Mouse (Mus musculus) hindbrain, embryonic 16.5 days (tissue): ENCODE data around the gene Tmem63a. TPM values are rescaled to one million over a fixed set of nuclear protein-coding genes. Genes with fewer than 3 reads are reported as not detected.
"Not testable (repeated sequence)": the region's sequence is repeated elsewhere in the genome, so short reads cannot be mapped to it uniquely, and the experiment has no call there.

ENCODE experiments used
- ATAC-seq: fragments of 200-750 bp; cut with Nextera tagmentation; 2 replicates; pipeline ENCODE4 v1.8.0; 2017; ENCODE audit warnings: moderate TSS enrichment, moderate library complexity
- H3K27ac ChIP-seq: fragments of 300-500 bp; sonication (generic); 2 replicates; pipeline ENCODE4 v1.5.1; 2014; ENCODE audit warnings: low read depth, mild to moderate bottlenecking, control low read depth, low read length, moderate library complexity
- H3K27me3 ChIP-seq: fragments of 300-500 bp; sonication (generic); replicated peaks from 2 replicates; pipeline ENCODE4 v1.6.1; 2014; ENCODE audit warnings: low read length; ENCODE audit not compliant: control insufficient read depth, insufficient read depth
- H3K36me3 ChIP-seq: fragments of 300-500 bp; sonication (generic); 2 replicates; pipeline ENCODE4 v1.6.1; 2014; ENCODE audit warnings: mild to moderate bottlenecking, low read length, moderate library complexity, mixed read lengths; ENCODE audit not compliant: control insufficient read depth, insufficient read depth
- H3K4me1 ChIP-seq: fragments of 300-500 bp; sonication (generic); 2 replicates; pipeline ENCODE4 v1.6.1; 2014; ENCODE audit warnings: low read depth, low read length; ENCODE audit not compliant: control insufficient read depth, insufficient read depth
- H3K4me2 ChIP-seq: fragments of 300-500 bp; sonication (generic); 2 replicates; pipeline ENCODE4 v1.6.1; 2014; ENCODE audit warnings: mild to moderate bottlenecking, low read length, control low read depth, moderate library complexity
- H3K4me3 ChIP-seq: fragments of 300-500 bp; sonication (generic); 2 replicates; pipeline ENCODE4 v1.5.1; 2014; ENCODE audit warnings: mild to moderate bottlenecking, low read length, control low read depth, moderate library complexity
- H3K9ac ChIP-seq: fragments of 300-500 bp; sonication (generic); 2 replicates; pipeline ENCODE4 v1.6.1; 2014; ENCODE audit warnings: low read depth, mild to moderate bottlenecking, control low read depth, low read length, moderate library complexity
- H3K9me3 ChIP-seq: fragments of 300-500 bp; sonication (generic); 2 replicates; pipeline ENCODE4 v1.6.1; 2014; ENCODE audit warnings: mild to moderate bottlenecking, low read length, moderate library complexity; ENCODE audit not compliant: control insufficient read depth
- WGBS: fragments of 180-500 bp; shearing (Covaris S2); extraction: QIAGEN DNeasy Blood & Tissue Kit; methylation state at CpG from one replicate; pipeline ENCODE4 v1.1.7; 2014; 5-methylcytosine and 5-hydroxymethylcytosine counted together
- polyA plus RNA-seq: library from polyadenylated mRNA; unstranded; fragments of >200 nt; fragmentation: Nextera tagmentation; extraction: Ambion mirVana; gene quantifications from 2 replicates; pipeline ENCODE4 v1.2.1, GENCODE M21; 2015

The Tmem63a gene
- 2.1 and 2.6 TPM in 2 replicates for polyA plus RNA-seq

DNA sequence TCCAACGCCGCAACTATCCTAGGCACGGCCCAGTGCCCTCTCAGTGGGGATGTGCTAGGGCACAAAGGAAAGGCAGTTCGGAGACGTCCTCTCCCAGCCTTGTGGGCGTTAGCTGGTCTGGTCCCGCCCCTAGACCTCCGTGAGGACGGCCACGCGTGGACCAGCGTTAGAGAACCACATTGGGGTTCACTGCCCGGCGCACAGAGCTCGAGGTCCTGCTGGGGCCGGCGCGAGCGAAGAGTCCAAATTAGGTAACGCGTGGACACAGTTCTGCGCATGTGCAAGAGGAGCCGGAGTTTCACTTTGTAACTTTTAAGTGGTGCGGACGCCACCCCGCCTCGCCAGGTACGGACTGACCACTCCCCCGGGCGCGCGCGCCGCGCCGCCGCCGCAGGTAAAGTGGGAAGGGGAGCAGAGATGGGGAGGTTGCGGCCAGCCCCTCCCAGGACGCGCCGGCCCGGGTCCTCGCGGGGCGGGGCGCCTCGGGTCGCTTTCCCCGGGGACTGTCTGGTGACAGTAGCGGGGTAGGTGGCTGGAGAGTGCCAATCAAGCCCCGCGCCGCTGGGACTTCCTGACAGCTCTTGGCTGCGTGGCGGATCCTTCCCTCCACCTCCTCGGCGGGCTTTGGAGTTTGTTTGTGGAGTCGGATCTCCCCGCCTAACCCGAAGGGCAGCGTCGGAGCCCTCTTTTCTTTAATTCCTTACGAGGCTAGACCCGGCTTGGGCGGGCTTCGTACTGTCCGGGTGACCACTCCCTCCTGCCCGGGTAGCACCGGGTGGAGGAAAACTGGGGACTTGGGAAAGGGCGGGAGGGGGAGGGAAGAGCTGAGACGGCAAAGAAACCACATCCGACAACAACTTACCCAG, at the start of gene Tmem63a:
Gene Tmem63a (plus strand): TSS at position 179 of the 866 bp plus-strand sequence.
- ATAC-seq = peak; percentile 51
- 0% methylated on average over 72 of the region's 73 CpGs for WGBS
- peaks cover 17% of the 10 kb centered on the region; the same call in 1 of the 2 replicates for H3K4me1 ChIP-seq
- peak within 1 kb of the TSS; percentile 77 for H3K4me3 ChIP-seq
- H3K4me2 ChIP-seq = peak within 1 kb of the TSS; percentile 100
- no peaks in the 10 kb centered on the region for H3K9me3 ChIP-seq
- H3K9ac ChIP-seq = peak within 1 kb of the TSS; percentile 69
- H3K36me3 ChIP-seq = no peaks in the 10 kb centered on the region
- no peak within 1 kb of the TSS; the same call in 1 of the 2 replicates for H3K27ac ChIP-seq
- peaks cover 36% of the 10 kb centered on the region for H3K27me3 ChIP-seq

- Histone ChIP-seq H3K4me1 (no peaks in the 10 kb centered on the region), H3K4me2 (no peak within 1 kb of the TSS; the same call in 1 of the 2 replicates), H3K4me3 (no peak within 1 kb of the TSS), H3K9ac (no peak within 1 kb of the TSS), H3K27me3 (peaks cover 11% of the 10 kb centered on the region), H3K36me3 (no peaks in the 10 kb centered on the region), H3K9me3 (no peaks in the 10 kb centered on the region), H3K27ac (no peak within 1 kb of the TSS)
- WGBS = 65% methylated on average over 10 of the region's 10 CpGs
- ATAC-seq = no peak
Observed at GRCm38 (mm10) chr1:180892808-180893207, 49.3 kb upstream of the Tmem63a start, which contains the start of gene Lefty2. Gene Lefty2 (plus strand): TSS chr1:180893108.

DNA sequence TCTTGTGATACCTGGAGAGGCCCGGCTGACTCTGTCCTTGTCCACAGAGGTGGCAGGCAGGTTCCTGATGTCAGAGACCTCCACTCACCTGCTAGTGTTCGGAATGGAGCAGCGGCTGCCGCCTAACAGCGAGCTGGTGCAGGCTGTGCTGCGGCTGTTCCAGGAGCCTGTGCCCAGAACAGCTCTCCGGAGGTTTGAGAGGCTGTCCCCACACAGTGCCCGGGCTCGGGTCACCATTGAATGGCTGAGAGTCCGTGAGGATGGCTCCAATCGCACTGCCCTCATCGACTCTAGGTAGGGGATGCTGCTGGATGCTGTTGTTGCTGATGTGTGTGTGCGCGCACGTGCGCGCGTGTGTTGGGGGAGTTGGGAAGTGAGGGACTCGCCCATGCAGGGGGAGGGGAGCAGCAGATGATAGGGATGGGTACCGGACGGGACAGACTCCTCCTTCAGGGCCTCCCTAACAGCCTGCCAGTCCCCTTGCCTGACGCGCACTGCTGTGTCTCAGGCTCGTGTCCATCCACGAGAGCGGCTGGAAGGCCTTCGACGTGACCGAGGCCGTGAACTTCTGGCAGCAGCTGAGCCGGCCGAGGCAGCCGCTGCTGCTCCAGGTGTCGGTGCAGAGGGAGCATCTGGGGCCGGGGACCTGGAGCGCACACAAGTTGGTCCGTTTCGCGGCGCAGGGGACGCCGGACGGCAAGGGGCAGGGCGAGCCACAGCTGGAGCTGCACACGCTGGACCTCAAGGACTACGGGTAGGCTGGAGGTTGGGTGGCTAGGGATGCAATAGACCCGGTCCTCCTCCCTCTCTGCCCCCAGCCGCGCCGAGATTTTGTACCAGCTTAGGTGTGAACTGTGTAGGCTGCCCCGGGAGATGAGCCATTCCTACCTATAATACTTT, 47.8 kb upstream of the Tmem63a start:
- not testable (repeated sequence) for H3K36me3 ChIP-seq, H3K4me1 ChIP-seq, H3K27ac ChIP-seq, H3K9me3 ChIP-seq, H3K9ac ChIP-seq
- Histone ChIP-seq H3K27me3 (peaks cover 11% of the 10 kb centered on the region), H3K4me2 (peak overlapping the region; percentile 43), H3K4me3 (peak overlapping the region; percentile 25)
- ATAC-seq = peak; percentile 58; the same call in 1 of the 2 replicates
- WGBS = 8% methylated on average over 38 of the region's 51 CpGs

GRCm38 (mm10) chr1:180901107-180901506, 41.0 kb upstream of the Tmem63a start:
- peaks cover 3% of the 10 kb centered on the region; the same call in 1 of the 2 replicates for H3K36me3 ChIP-seq
- WGBS = 3% methylated on average over 4 of the region's 4 CpGs
- no peak overlapping the region for H3K4me3 ChIP-seq
- H3K27me3 ChIP-seq = no peaks in the 10 kb centered on the region
- H3K9ac ChIP-seq = no peak overlapping the region
- H3K27ac ChIP-seq = no peak overlapping the region
- ATAC-seq = no peak
- H3K4me1 ChIP-seq = peaks cover 13% of the 10 kb centered on the region
- H3K4me2 ChIP-seq = no peak overlapping the region
- no peaks in the 10 kb centered on the region for H3K9me3 ChIP-seq

DNA sequence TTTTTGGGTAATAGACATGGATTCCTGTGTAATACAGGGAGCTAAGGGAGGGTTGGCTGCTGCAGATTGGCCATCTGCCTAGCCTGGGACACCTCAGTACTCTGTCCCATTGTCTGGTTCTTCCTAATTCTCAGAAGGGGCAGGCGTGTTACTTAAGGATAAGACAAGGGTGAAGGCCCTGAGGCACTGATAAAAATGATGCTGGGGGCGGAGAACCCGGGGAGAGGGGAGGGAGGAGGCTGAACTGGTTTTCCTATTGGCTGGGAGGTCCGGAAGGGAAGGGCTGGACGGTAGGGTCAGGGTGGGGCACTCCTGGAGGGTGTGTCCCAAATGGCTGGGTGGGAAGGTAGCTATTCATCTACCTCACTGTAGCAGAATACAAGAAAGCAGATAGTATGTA, 39.2 kb upstream of the Tmem63a start:
- no peak overlapping the region for H3K4me3 ChIP-seq
- H3K27me3 ChIP-seq = no peaks in the 10 kb centered on the region
- no peaks in the 10 kb centered on the region for H3K9me3 ChIP-seq
- peaks cover 16% of the 10 kb centered on the region for H3K36me3 ChIP-seq
- no peak for ATAC-seq
- 28% methylated on average over 5 of the region's 5 CpGs for WGBS
- H3K9ac ChIP-seq = no peak overlapping the region
- H3K4me1 ChIP-seq = peaks cover 13% of the 10 kb centered on the region
- H3K27ac ChIP-seq = no peak overlapping the region
- no peak overlapping the region for H3K4me2 ChIP-seq

- WGBS = 34% methylated on average over 10 of the region's 10 CpGs
- no peak for ATAC-seq
- H3K4me3 ChIP-seq = peak overlapping the region; percentile 67
- no peaks in the 10 kb centered on the region for H3K27me3 ChIP-seq
- H3K9ac ChIP-seq = peak overlapping the region; percentile 31; the same call in 1 of the 2 replicates
- H3K27ac ChIP-seq = peak overlapping the region; percentile 19; the same call in 1 of the 2 replicates
- H3K4me1 ChIP-seq = peaks cover 13% of the 10 kb centered on the region
- peak overlapping the region; percentile 73 for H3K4me2 ChIP-seq
- H3K36me3 ChIP-seq = peaks cover 21% of the 10 kb centered on the region
- H3K9me3 ChIP-seq = no peaks in the 10 kb centered on the region
Observed at GRCm38 (mm10) chr1:180903666-180904038, 38.5 kb upstream of the Tmem63a start.

DNA sequence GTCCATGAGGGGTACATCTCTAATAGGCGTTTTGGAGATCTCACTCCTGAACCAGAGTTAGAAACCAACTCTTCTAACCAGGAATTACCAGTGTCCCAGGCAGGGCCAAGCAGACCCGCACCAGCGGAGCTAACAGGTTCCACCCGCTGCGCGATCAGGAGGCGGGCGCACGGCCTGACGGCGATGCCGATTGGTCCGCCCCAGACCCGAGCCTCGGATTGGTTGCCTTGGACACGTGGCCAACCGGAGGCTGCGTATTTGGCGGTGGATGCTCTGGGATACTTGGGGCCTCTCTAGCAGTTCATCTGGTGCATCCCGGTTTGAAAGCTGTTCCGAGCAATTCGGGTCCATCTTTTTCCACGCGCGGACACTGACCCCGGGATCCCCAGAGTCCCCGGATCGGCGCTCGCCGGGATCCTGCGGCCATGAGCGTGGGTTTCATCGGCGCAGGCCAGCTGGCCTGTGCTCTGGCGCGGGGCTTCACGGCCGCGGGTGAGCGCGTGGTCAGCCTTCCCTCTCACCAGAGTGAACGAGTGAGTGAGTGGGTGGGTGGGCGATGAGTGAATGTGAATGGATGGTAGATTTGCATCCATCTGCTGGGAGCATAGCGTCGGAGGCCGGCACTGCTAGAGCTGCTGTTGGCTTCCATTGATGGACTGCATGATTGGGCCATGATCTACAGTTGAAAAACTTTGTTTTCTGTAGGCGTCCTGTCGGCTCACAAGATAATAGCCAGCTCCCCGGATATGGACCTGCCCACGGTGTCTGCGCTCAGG, 37.9 kb upstream of the Tmem63a start, which contains the start of gene Pycr2:
Gene Pycr2 (plus strand): TSS at position 255 of the 776 bp plus-strand sequence.
- Histone ChIP-seq H3K9me3 (no peaks in the 10 kb centered on the region), H3K27ac (peak within 1 kb of the TSS; percentile 83), H3K4me2 (peak within 1 kb of the TSS; percentile 73), H3K4me1 (peaks cover 13% of the 10 kb centered on the region), H3K4me3 (peak within 1 kb of the TSS; percentile 67), H3K36me3 (peaks cover 24% of the 10 kb centered on the region), H3K9ac (peak within 1 kb of the TSS; percentile 90), H3K27me3 (no peaks in the 10 kb centered on the region)
- under 1% methylated on average over 52 of the region's 52 CpGs for WGBS
- peak; percentile 99 for ATAC-seq

DNA sequence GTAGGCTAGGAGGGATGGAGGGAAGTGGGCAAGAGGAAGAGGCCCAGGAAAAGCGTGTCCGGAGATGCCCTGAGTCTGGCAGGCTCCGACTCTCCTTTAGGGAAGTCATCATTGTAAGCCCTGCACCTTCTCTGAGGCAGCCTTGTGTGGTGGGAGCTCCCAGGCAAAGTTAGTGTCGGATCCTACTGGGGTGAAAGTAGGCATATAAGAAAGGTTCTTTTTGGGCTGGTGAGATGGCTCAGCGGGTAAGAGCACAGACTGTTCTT, 37.4 kb upstream of the Tmem63a start:
- H3K27me3 ChIP-seq = no peaks in the 10 kb centered on the region
- H3K9me3 ChIP-seq = no peaks in the 10 kb centered on the region
- peak overlapping the region; percentile 67 for H3K4me3 ChIP-seq
- H3K27ac ChIP-seq = peak overlapping the region; percentile 83
- no peak for ATAC-seq
- H3K9ac ChIP-seq = peak overlapping the region; percentile 90
- H3K4me1 ChIP-seq = peaks cover 13% of the 10 kb centered on the region
- peaks cover 24% of the 10 kb centered on the region for H3K36me3 ChIP-seq
- H3K4me2 ChIP-seq = peak overlapping the region; percentile 73
- WGBS = 6% methylated on average over 5 of the region's 5 CpGs
